Mouse (Mus musculus): Measurements from ENCODE around the gene Rpl41. TPM values are rescaled to one million over a fixed set of nuclear protein-coding genes. Genes with fewer than 3 reads are reported as not detected.

Gene Rpl41
- polyA plus RNA-seq, 1 experiment, result 2,563 TPM

GRCm38 (mm10) chr10:128498590-128498989 lies 50.5 kb downstream of the Rpl41 start, which contains the start of gene Myl6b:
Gene Myl6b, minus strand, starts transcription at chr10:128498685.
- no peaks in the 10 kb centered on the region for H3K27me3 ChIP-seq (ENCODE audit: control insufficient read depth)
- no peaks in the 10 kb centered on the region for H3K9me3 ChIP-seq (ENCODE audit: control insufficient read depth, low read length)
- peaks cover 57% of the 10 kb centered on the region for H3K4me1 ChIP-seq (ENCODE audit: control insufficient read depth)
- peaks cover 3% of the 10 kb centered on the region; the same call in 1 of the 2 replicates for H3K36me3 ChIP-seq (ENCODE audit: control insufficient read depth)
- H3K4me3 ChIP-seq (replicated peaks), result peak within 1 kb of the TSS; percentile 78
- TF ChIP-seq TAL1 (IDR thresholded peaks at IDR 0.05; ENCODE audit: low read length), result no peak
- TF ChIP-seq GATA1 (IDR thresholded peaks at IDR 0.05; ENCODE audit: low read length), result no peak

Other genes with a start within 250 kb of the Rpl41 start
- gene Pan2, start 246.0 kb downstream of the Rpl41 start, polyA plus RNA-seq (2012), result 0.31 and 0.44 TPM in 2 replicates
- 2.3 and 3.2 TPM in 2 replicates for gene Cnpy2, start 226.8 kb downstream of the Rpl41 start, polyA plus RNA-seq (2012)
- gene Cs, start 211.6 kb downstream of the Rpl41 start, polyA plus RNA-seq (2012), result 2.2 and 3.1 TPM in 2 replicates
- 0.49 and 0.53 TPM in 2 replicates for gene Coq10a, start 180.3 kb downstream of the Rpl41 start, polyA plus RNA-seq (2012)
- gene Ankrd52, start 172.2 kb downstream of the Rpl41 start, polyA plus RNA-seq (2012), result 1.4 and 1.9 TPM in 2 replicates
- gene Slc39a5, start 148.1 kb downstream of the Rpl41 start, polyA plus RNA-seq (2012), result 0.15 and 0.16 TPM in 2 replicates
- 32.3 and 34.1 TPM in 2 replicates for gene Nabp2, start 137.8 kb downstream of the Rpl41 start, polyA plus RNA-seq (2012)
- gene Rnf41, start 137.6 kb downstream of the Rpl41 start, polyA plus RNA-seq (2012), result 0.37 and 0.48 TPM in 2 replicates
- 19.2 and 19.5 TPM in 2 replicates for gene Smarcc2, start 90.1 kb downstream of the Rpl41 start, polyA plus RNA-seq (2012)
- 36.6 and 41.6 TPM in 2 replicates for gene Myl6, start 55.2 kb downstream of the Rpl41 start, polyA plus RNA-seq (2012)
- gene Myl6b, start 50.6 kb downstream of the Rpl41 start, polyA plus RNA-seq (2012), result 0.63 and 0.76 TPM in 2 replicates
- 2.7 and 2.9 TPM in 2 replicates for gene Esyt1, start 23.4 kb downstream of the Rpl41 start, polyA plus RNA-seq (2012)
- 1.6 and 1.9 TPM in 2 replicates for gene Zc3h10, start 1.5 kb downstream of the Rpl41 start, polyA plus RNA-seq (2012)
- 39.3 and 42.3 TPM in 2 replicates for gene Pa2g4, start 16.7 kb upstream of the Rpl41 start, polyA plus RNA-seq (2012)
- gene Erbb3, start 40.3 kb upstream of the Rpl41 start, polyA plus RNA-seq (2012), result 0.01 TPM in 1 of 2 replicates, not detected in the other
- gene Rps26, start 77.4 kb upstream of the Rpl41 start, polyA plus RNA-seq (2012), result 514 and 972 TPM in 2 replicates
- gene Ikzf4, start 96.7 kb upstream of the Rpl41 start, polyA plus RNA-seq (2012), result 0.01 TPM in 1 of 2 replicates, not detected in the other
- gene Suox, start 124.8 kb upstream of the Rpl41 start, polyA plus RNA-seq (2012), result 0.04 and 0.14 TPM in 2 replicates
- gene Rab5b, start 147.0 kb upstream of the Rpl41 start, polyA plus RNA-seq (2012), result 1.1 and 1.2 TPM in 2 replicates
- gene Pmel, start 154.9 kb upstream of the Rpl41 start, polyA plus RNA-seq (2012), result not detected in 2 replicates
- gene Cdk2, start 155.7 kb upstream of the Rpl41 start, polyA plus RNA-seq (2012), result 2.3 and 2.6 TPM in 2 replicates
- gene Dgka, start 195.6 kb upstream of the Rpl41 start, polyA plus RNA-seq (2012), result 0.02 and 0.03 TPM in 2 replicates
- 10.9 and 11.7 TPM in 2 replicates for gene Pym1, start 198.6 kb upstream of the Rpl41 start, polyA plus RNA-seq (2012)
- gene Mmp19, start 241.6 kb upstream of the Rpl41 start, polyA plus RNA-seq (2012), result 0.01 TPM in 1 of 2 replicates, not detected in the other